Comparison of ENCODE assay signal across 18 mouse cellular contexts in genomic region chr19:47468750-47469149, GRCm38 (mm10). TPM values are rescaled to one million over a fixed set of nuclear protein-coding genes. Genes with fewer than 3 reads are reported as not detected.
A peak's percentile ranks its signal among the peaks of the same experiment; 100 is the strongest.
DNase-seq lines count a peak whose midpoint lies in the region; ATAC-seq and TF ChIP-seq lines count a peak whose summit lies in the region.
"Had no signal": no experiment of that assay in that cellular context is flagged by ENCODE, and none has a peak within 500 bp of the region (broad histone marks: within the 10 kb centered on the region; RNA-seq: fewer than 3 reads in every experiment).

No protein-coding gene starts in this region.

- no peaks in the 10 kb centered on the region for H3K36me3 ChIP-seq in heart, embryonic 14.5 days (ENCODE audit: control insufficient read depth, insufficient read depth, low read length)
- H3K36me3 ChIP-seq in heart, adult 2 months (ENCODE audit: control insufficient read depth, insufficient read depth, low read length), result no peaks in the 10 kb centered on the region
- H3K36me3 ChIP-seq: embryonic facial prominence, embryonic 10.5 days; forebrain, embryonic 10.5 days; hindbrain, embryonic 15.5 days had no signal

- H3K9me3 ChIP-seq in heart, embryonic 14.5 days (ENCODE audit: control insufficient read depth, low read length), result no peaks in the 10 kb centered on the region
- H3K9me3 ChIP-seq: embryonic facial prominence, embryonic 10.5 days; forebrain, embryonic 10.5 days; hindbrain, embryonic 15.5 days had no signal

- peak; percentile 94 for DNase-seq in heart, adult 11 months
- no peak for DNase-seq in heart, adult 8-10 months (ENCODE audit: low spot score)
- no peak for DNase-seq in heart, adult 2 months
- peak; percentile 76 for DNase-seq in heart, postnatal 4 days
- DNase-seq in adrenal gland, adult 2 months, result no peak
- DNase-seq: adrenal gland, postnatal 14 days; cerebellum, adult 18-20 months; cerebellum, adult 9-11 months; gastrocnemius, adult 2 months; gastrocnemius, postnatal 25 days; kidney, adult 2 months had no signal

- no peaks in the 10 kb centered on the region for H3K27me3 ChIP-seq in heart, embryonic 14.5 days (ENCODE audit: control insufficient read depth, insufficient read depth, low read length)
- no peaks in the 10 kb centered on the region for H3K27me3 ChIP-seq in heart, adult 2 months (ENCODE audit: control insufficient read depth, insufficient read depth, low read length)
- H3K27me3 ChIP-seq: hindbrain, embryonic 15.5 days had no signal

- no peak for TF ChIP-seq POLR2A in heart, adult 2 months (IDR thresholded peaks at IDR 0.05; ENCODE audit: insufficient read depth, low read depth, low read length)

- intact Hi-C loops in heart, adult 2 months (cut with DNase I), result no loop called here

- H3K4me2 ChIP-seq in heart, embryonic 14.5 days (ENCODE audit: low read length), result peak overlapping the region; percentile 23; the same call in 1 of the 2 replicates
- H3K4me2 ChIP-seq: hindbrain, embryonic 15.5 days had no signal

- no peaks in the 10 kb centered on the region for H3K79me2 ChIP-seq in heart, adult 2 months (replicated peaks; ENCODE audit: control insufficient read depth, insufficient read depth, low read length)

- no peak for TF ChIP-seq CTCF in heart, adult 2 months (IDR thresholded peaks at IDR 0.05)

- H3K27ac ChIP-seq in heart, embryonic 14.5 days (replicated peaks in 1 of 2; ENCODE audit: control insufficient read depth in 1 of 2, insufficient read depth in 1 of 2, low read depth in 2 of 2, low read length in 2 of 2), result peak overlapping the region in 1 of 2 experiments; percentile 64; a peak in 3 of 4 replicates
- no peak overlapping the region for H3K27ac ChIP-seq in heart, adult 2 months
- H3K27ac ChIP-seq: embryonic facial prominence, embryonic 10.5 days; forebrain, embryonic 10.5 days; gastrocnemius, adult 2 months; hindbrain, embryonic 15.5 days had no signal

- H3K4me3 ChIP-seq in heart, embryonic 14.5 days (ENCODE audit: control insufficient read depth in 1 of 2, insufficient read depth in 1 of 2, low read depth in 1 of 2, low read length in 2 of 2), result no peak overlapping the region
- H3K4me3 ChIP-seq in heart, adult 2 months, result no peak overlapping the region
- H3K4me3 ChIP-seq: embryonic facial prominence, embryonic 10.5 days; forebrain, embryonic 10.5 days; gastrocnemius, adult 2 months; hindbrain, embryonic 15.5 days had no signal

- TF ChIP-seq EP300 in heart, adult 2 months (IDR thresholded peaks at IDR 0.05; ENCODE audit: insufficient read depth, low read depth, low read length), result no peak

- H3K4me1 ChIP-seq in heart, embryonic 14.5 days (ENCODE audit: control insufficient read depth in 2 of 2, insufficient read depth in 2 of 2, low read length in 2 of 2), result peaks cover 6 to 25% of the 10 kb centered on the region in 2 experiments
- H3K4me1 ChIP-seq in heart, adult 2 months (ENCODE audit: control insufficient read depth, insufficient read depth, low read length), result peaks cover 1% of the 10 kb centered on the region; the same call in 1 of the 2 replicates

- 7% methylated on average over 3 of the region's 3 CpGs for WGBS in heart, embryonic 14.5 days
- WGBS in heart, adult 2 months, result 26% methylated on average over 3 of the region's 3 CpGs

- 0 out of 2 replicates have a peak, but pooled peaks have one; percentile 33 for ATAC-seq in heart, embryonic 14.5 days (ENCODE audit: insufficient number of reproducible peaks, insufficient read depth, low FRiP score, low read depth)
- ATAC-seq in erythroid progenitor cell, adult 5-6 weeks (replicated peaks; ENCODE audit: low FRiP score, poor library complexity, severe bottlenecking), result peak; percentile 40; the same call in 1 of the 2 replicates
- ATAC-seq: forebrain, embryonic 14.5 days; intestine, embryonic 16.5 days had no signal

- H3K9ac ChIP-seq in heart, embryonic 14.5 days (ENCODE audit: low read length), result no peak overlapping the region
- H3K9ac ChIP-seq in heart, adult 2 months (ENCODE audit: low read depth, low read length), result no peak overlapping the region
- H3K9ac ChIP-seq: hindbrain, embryonic 15.5 days had no signal

RNA-seq across cellular contexts. Expression of gene Sh3pxd2a, which starts 4.5 kb away (rescaled TPM):
- 10 to 100 TPM; 40.6 to 54.7 (median 46.2) TPM for total RNA-seq in heart, adult 8-10 months (2022)
- 8.5 and 9.7 TPM in 2 replicates for polyA plus RNA-seq in heart, embryonic 14.5 days (2014; fragmentation: Nextera tagmentation; extraction: Ambion mirVana)
- 10 to 100 TPM; 52.3 to 53.2 TPM for total RNA-seq in heart, adult 2 months (2021)
- polyA plus RNA-seq in heart, adult 2 months (2012; rRNA removed), result 36.1 and 40.3 TPM in 2 replicates
- total RNA-seq in erythroid progenitor cell, adult 5-6 weeks (2015; ENCODE audit: low replicate concordance), result 3.2 and 6.3 TPM in 2 replicates
- total RNA-seq in erythroid progenitor cell, adult 5-6 weeks (2017; ENCODE audit: low replicate concordance), result 1.0 and 1.1 TPM in 2 replicates
- total RNA-seq in heart, postnatal 4 days (2021), result 10 to 100 TPM; 91.0 to 95.1 TPM
- total RNA-seq in adrenal gland, adult 2 months (2021), result 10 to 100 TPM; 68.2 to 90.0 TPM
- polyA plus RNA-seq in adrenal gland, adult 2 months (2012; rRNA removed), result 33.1 and 61.0 TPM in 2 replicates

Comparison
In these comparisons a context has a peak if more than half of its experiments do, and no peak if none do; other contexts are left out.
1. DNase-seq: peak in heart, adult 11 months (single experiment) and heart, postnatal 4 days (single experiment); none in heart, adult 8-10 months (single experiment), heart, adult 2 months (0 of 2) and adrenal gland, adult 2 months (single experiment).
2. RNA of gene Sh3pxd2a, which starts 4.5 kb away (total RNA-seq): 91.0 to 95.1 TPM in heart, postnatal 4 days, 68.2 to 90.0 TPM in adrenal gland, adult 2 months, 52.3 to 53.2 TPM in heart, adult 2 months and 40.6 to 54.7 TPM in heart, adult 8-10 months; 1.0 to 6.3 TPM in erythroid progenitor cell, adult 5-6 weeks; every median in the first group is over 4 times any median in the second.